Mouse (Mus musculus) embryo, embryonic 10.5 days (tissue): ENCODE data around the gene Maco1.
A peak's percentile ranks its signal among the peaks of the same experiment; 100 is the strongest.

Source experiments
- DNase-seq: peaks from one replicate; pipeline ENCODE4 v3.0.0-alpha.2; 2015; ENCODE audit warnings: low spot score

Gene Maco1

GRCm38 (mm10) chr4:134853259-134853636 is at the start of gene Maco1:
Gene Maco1 (minus strand): TSS chr4:134853345.
- peak; percentile 99 for DNase-seq

DNA sequence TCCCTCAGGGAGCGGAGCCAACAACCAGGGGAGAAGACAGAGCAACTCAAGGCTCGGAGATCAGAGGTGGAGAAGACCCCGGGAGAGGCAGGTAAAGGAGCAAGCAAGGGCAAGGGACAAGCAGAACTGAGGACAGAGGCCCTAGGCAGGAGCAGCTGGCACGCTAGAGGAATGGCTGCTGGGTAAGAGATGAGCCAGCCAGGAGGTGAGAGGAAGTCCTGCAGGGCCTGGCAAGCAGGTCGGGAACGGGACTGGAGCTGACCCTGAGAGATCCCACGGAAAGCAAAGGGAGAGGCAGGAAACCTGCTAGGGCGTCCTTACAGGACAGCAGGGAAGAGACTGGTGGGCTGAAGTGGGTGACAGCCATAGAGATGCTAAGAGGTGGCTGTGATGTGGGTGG is 48.0 kb upstream of the Maco1 start:
- no peak for DNase-seq

GRCm38 (mm10) chr4:134897256-134897655 is 44.1 kb upstream of the Maco1 start:
- DNase-seq: no peak

DNA sequence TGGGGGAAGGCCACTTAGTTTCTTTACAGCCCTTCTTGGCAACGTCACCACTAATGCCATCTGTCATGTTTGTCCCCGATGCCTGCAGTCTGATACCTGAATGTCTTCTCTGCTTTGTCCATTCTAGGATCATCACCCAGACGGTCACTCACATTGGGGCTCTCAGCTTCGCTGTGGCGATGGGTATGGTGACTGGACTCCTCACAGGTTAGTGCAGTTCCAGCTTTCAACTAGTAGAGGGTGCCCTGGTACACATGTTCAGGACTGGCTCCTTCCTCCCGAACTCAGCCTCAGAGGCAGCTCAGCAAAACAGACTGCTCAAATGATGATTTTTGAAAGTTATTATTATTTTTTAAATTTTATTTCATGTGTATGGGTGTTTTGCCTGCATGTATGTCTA is 39.0 kb upstream of the Maco1 start:
- no peak for DNase-seq

GRCm38 (mm10) chr4:134884364-134884763 is 31.2 kb upstream of the Maco1 start:
- no peak for DNase-seq

DNA sequence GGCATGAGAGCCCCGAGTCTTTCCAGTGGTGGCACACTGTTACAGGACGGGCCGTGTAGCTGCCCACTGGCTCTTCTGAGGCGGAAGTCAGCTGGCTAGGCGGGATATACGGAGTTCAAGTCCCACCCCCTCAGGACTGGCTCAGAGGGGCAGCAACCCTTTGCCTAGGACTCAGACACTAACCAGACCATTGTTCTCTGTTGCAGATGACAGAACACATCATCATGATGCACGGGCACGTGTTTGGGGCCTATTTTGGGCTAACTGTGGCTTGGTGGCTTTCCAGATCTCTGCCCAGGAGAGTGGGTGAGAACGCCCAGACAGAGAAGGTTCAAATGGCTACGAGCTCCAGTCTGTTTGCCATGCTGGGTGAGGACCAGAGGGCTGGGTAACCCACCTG is 30.7 kb upstream of the Maco1 start:
- no peak for DNase-seq

DNA sequence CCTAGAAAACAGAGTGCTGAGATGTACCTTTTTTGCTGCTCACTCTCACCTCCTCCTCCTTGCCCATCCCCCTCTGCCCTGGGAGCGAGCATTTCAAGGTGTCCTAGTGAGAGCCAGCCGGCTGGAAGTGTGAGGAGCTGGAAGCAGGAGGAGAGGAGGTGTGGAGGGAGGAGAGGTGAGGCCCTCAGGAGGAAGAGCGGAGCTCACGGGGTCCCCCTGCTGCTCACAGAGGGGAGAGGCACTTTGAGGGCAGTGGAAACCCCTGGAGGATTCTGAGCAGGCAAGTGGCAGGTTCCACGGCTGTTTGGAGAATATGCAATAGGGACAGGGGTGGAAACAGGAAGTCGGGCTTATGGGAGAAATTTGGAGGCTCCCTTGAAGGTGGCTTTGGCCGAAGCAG is 30.1 kb upstream of the Maco1 start:
- DNase-seq: peak; percentile 69

- DNase-seq: no peak
Measured at GRCm38 (mm10) chr4:134880041-134880440, 26.9 kb upstream of the Maco1 start.

- peak; percentile 87 for DNase-seq
Measured at GRCm38 (mm10) chr4:134879410-134879981, 26.4 kb upstream of the Maco1 start.

GRCm38 (mm10) chr4:134876171-134876570 is 23.0 kb upstream of the Maco1 start:
- no peak for DNase-seq

DNA sequence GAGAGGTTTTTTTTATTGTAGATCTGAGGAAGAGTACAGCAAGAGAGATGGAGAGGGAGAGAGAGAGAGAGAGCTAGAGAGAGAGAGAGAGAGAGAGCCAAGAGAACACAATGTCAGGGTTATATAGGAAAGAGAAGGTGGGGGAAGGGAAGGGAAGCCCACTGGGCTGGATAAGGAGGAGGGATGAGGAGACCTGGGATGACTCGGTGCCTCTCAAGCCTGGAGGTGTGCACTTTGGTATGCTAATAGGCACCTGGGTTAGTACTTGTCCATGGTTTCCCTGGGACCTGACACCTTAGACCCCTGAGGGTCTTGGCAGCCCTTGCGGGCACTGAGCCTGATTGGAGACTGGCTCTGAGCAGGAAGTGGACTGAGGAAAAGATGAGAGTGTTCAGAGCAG is 18.8 kb upstream of the Maco1 start:
- no peak for DNase-seq

- DNase-seq: no peak
Measured at GRCm38 (mm10) chr4:134871477-134871876, 18.3 kb upstream of the Maco1 start.

DNA sequence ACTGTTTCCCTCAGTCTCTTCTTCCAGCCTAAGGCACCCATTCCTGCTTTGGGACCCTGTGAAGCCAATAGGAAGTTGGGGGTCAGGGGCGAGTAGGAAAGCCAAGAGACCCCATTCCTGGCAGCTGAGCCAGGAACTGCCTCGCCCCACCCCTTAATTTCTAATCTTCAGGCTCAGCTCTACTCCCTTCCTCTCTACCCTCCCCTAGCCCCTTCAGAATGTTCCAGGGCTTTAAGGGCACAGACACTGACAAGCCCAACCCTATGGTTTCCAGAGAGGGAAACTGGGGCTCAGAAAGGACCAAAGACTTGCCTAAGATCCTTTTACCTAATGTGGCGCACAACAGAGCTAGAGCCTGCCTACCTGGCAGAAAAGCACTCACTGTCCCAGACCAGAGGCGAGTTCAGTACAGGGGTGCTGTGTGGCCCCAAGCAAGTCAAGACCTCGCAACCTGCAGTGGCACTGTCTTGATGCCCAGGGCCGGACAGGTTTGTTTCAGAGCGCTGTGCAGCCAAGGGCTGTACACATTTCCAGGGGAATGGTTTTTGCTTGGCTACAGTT is 16.8 kb upstream of the Maco1 start:
- DNase-seq: no peak

GRCm38 (mm10) chr4:134869068-134869730 is 16.1 kb upstream of the Maco1 start:
- no peak for DNase-seq

DNA sequence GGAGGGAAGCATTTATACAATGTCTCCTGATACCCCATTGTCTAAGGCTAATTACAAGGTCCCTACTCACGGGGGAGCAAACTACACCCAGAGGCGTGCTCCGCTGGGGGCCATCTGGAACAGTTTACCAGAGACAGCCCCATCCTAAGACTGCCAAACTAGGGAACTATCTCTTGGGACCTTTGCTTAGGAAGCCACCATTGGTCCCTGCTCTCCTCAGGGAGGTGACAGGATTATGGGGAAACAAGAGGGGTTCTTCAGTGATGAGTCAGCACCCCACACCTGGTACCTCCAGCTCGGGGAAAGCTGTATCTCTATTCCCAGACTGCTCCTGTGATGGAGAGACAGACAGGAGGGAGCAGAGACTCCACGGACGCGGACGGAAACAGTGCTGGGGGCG is 15.3 kb upstream of the Maco1 start:
- DNase-seq: no peak

GRCm38 (mm10) chr4:134868065-134868464 is 14.9 kb upstream of the Maco1 start:
- DNase-seq: no peak

DNA sequence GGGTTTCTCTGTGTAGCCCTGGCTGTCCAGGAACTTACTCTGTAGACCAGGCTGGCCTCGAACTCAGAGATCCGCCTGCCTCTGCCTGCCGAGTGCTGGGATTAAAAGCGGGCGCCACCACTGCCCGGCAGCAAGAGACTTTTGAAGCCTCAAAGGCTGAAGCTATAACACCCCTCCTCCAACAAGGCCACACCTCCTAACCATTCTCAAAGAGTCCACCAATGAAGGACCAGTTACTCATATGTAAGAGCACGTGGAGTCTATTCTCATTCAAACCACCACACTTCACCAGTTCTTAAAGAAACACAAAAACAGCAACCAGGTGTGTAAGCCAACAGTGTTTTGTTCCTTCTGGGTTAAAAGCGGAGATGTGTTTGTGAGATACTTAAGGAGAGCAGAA is 14.5 kb upstream of the Maco1 start:
- DNase-seq: no peak

DNA sequence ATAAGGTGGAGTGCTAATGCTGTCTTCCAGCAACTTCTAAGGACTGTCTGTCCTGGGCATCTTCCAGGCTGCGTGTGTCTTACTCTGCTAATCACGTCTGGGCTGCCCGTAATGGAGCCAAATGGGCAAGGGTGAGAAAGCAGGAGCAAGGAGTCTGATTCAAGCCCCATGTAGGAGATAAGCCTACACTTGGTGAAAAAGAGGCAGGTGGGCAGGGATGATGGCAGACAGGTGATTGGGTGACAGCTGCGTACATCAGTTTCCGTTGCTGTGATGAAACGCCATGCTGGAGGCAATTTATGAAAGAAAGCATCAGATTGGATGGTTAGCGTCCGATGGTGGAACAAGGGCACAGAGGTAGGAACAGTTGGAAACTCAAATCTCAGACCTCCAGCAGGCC is 14.1 kb upstream of the Maco1 start:
- no peak for DNase-seq

DNA sequence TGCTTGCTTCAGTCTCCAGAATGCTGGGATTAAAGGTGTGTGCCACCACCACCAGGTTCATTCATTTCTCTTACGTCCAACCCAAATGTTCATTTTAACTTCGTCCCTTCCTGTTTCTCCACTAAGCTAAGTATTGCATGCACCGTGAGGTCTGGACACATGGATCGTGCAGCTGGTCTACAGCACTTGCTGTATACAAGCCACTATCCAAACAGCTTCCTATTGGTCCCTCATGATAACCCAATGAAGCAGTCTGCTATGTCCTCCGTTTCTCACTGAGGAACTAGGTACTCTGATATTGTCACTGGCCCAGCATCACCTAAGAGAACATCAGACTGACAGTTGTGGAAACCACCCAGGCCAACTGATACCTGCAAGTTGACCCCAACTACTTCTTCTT is 12.6 kb upstream of the Maco1 start:
- DNase-seq: no peak

DNA sequence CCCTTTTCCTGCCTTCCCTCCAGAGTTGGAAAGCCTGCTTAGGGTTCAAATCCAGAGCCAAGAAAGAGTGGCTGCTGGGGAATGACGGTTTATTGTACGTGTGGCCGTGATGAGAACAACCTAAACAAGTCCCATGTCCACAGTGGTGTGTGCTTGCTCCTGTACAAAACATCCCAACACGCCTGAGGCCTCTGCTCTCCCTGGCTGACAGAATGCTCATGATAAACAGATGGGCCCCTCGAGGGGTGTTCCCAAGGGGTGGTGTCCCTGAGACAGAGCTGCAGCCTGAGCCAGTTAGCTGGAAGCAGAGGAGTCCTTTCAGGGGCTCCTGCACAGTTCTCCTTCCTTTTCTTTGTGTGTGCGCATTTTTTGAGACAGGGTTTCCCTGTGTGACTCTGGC is 12.2 kb upstream of the Maco1 start:
- no peak for DNase-seq

DNA sequence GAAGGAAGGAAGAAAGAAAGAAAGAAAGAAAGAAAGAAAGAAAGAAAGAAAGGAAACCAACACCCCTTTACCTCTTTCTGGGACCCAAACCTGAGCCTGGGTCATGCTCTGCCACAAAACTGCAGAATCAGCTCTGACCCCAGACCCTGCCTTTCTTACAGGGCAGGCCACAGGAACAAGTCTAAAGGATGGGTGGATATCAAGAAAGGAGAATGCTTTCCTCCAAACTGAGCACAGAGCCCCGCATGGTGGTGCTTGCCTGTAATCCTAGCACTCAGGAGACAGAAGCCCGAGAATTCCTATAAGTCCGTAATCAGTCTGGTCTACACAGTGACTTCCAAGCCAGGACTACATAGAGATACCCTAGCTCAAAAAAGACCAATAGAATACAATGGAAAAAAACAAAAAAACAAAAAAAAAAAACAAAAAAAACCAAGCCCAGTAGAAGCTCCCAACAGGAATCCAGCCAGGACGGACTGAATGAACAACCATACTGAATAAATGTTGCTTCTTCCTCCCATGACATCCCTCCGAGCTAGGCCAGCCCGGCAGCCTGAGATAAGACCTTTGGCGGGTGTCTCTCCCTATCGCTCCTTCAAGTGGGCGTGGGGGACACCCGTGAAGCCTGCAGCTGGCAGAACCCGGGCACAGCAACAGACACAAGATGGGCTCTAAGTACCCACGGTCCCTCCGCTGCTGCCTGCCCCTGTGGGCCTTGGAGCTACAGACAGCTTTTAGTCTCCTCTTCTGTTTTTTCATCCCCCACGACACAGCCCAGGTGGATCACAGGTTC is 11.0 kb upstream of the Maco1 start, which contains the start of gene Rhd:
Gene Rhd (plus strand): TSS at position 600 of the 793 bp plus-strand sequence.
- no peak for DNase-seq

GRCm38 (mm10) chr4:134862996-134863395 is 9.9 kb upstream of the Maco1 start:
- no peak for DNase-seq

DNA sequence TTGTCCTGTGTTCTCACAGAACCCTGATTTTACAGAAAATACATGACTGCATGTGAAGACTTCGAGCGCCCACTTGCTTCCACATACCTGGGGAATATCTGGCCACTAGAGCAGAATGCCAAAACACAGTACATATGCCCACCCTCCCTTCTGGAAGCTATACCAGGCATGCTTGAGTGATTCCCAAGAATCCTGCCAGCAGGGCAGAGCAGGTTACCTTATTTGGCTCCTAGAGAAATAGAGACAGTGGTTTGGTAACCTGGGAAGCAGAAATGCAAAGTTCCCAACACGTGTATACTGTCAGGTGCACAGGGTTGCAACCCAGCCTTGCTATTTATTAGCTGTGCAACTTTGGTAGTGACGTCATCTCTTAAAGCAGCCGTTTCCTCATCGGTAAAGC is 8.7 kb upstream of the Maco1 start:
- no peak for DNase-seq
